Comparison of ENCODE assay signal across 25 mouse cellular contexts in genomic region chr17:10588922-10589400, GRCm38 (mm10).
DNase-seq lines count a peak whose midpoint lies in the region; ATAC-seq and TF ChIP-seq lines count a peak whose summit lies in the region.
"Had no signal": no experiment of that assay in that cellular context is flagged by ENCODE, and none has a peak within 500 bp of the region (broad histone marks: within the 10 kb centered on the region; RNA-seq: fewer than 3 reads in every experiment).

No protein-coding gene starts in this region.

- DNase-seq in frontal cortex, adult 2 months (ENCODE audit: extremely low spot score in 1 of 2, low spot score in 1 of 2): peak; percentile 9 to 24
- no peak for DNase-seq in frontal cortex, postnatal 14 days (ENCODE audit: low spot score in 2 of 2)
- DNase-seq in left cerebral cortex, adult 9 months (ENCODE audit: low spot score in 2 of 2): peak; percentile 7 to 26
- no peak for DNase-seq in left cerebral cortex, adult 2 months (ENCODE audit: extremely low spot score in 1 of 2, low spot score in 2 of 2)
- DNase-seq in brain, adult 2 months (ENCODE audit: low read depth, low spot score): peak; percentile 61
- DNase-seq in telencephalon, adult 2 months (ENCODE audit: low read depth, low spot score): peak; percentile 50
- DNase-seq: adrenal gland, adult 8-10 months; adrenal gland, postnatal 14 days; adrenal gland, postnatal 36 days; cerebellum, adult 11 months; cerebellum, adult 18-20 months; cerebellum, adult 8-10 months; cerebellum, adult 9-11 months; cerebellum, postnatal 14 days; cerebellum, postnatal 36 days; embryo, embryonic 11 days had no signal

- H3K4me1 ChIP-seq in forebrain, embryonic 16.5 days (replicated peaks; ENCODE audit: control insufficient read depth, insufficient read depth, low read length): peaks cover 3% of the 10 kb centered on the region; the same call in 1 of the 2 replicates
- H3K4me1 ChIP-seq: embryonic facial prominence, embryonic 13.5 days; embryonic facial prominence, embryonic 15.5 days; forebrain, embryonic 12.5 days had no signal

- no peak overlapping the region for H3K4me3 ChIP-seq in left cerebral cortex, adult 2 months
- H3K4me3 ChIP-seq in forebrain, embryonic 16.5 days (replicated peaks; ENCODE audit: low read length): no peak overlapping the region
- H3K4me3 ChIP-seq: embryonic facial prominence, embryonic 13.5 days; embryonic facial prominence, embryonic 15.5 days; erythroblast, embryonic 14.5 days; forebrain, embryonic 10.5 days; forebrain, embryonic 12.5 days had no signal

- intact Hi-C loops in left cerebral cortex, adult 2 months (cut with DNase I): no loop called here

- ATAC-seq in forebrain, embryonic 16.5 days: no peak
- ATAC-seq: activated CD4-positive, CD25-positive, alpha-beta regulatory T cell, adult 4 months had no signal

- 78% methylated on average over 7 of the region's 7 CpGs for WGBS in forebrain, embryonic 16.5 days

- no peak overlapping the region for H3K27ac ChIP-seq in left cerebral cortex, adult 2 months
- no peak overlapping the region for H3K27ac ChIP-seq in forebrain, embryonic 16.5 days (ENCODE audit: low read length)
- H3K27ac ChIP-seq: embryonic facial prominence, embryonic 13.5 days; embryonic facial prominence, embryonic 15.5 days; forebrain, embryonic 10.5 days; forebrain, embryonic 12.5 days had no signal

- H3K4me2 ChIP-seq in forebrain, embryonic 16.5 days (ENCODE audit: low read length): no peak overlapping the region
- H3K4me2 ChIP-seq: embryonic facial prominence, embryonic 13.5 days; embryonic facial prominence, embryonic 15.5 days; forebrain, embryonic 12.5 days had no signal

- no peak overlapping the region for H3K9ac ChIP-seq in forebrain, embryonic 16.5 days (replicated peaks; ENCODE audit: low read depth, low read length)
- H3K9ac ChIP-seq: embryonic facial prominence, embryonic 13.5 days; embryonic facial prominence, embryonic 15.5 days; forebrain, embryonic 12.5 days; forebrain, postnatal 0 days had no signal

- TF ChIP-seq CTCF in left cerebral cortex, adult 2 months (IDR thresholded peaks at IDR 0.05): no peak

- no peaks in the 10 kb centered on the region for H3K36me3 ChIP-seq in forebrain, embryonic 16.5 days (ENCODE audit: control insufficient read depth, insufficient read depth)
- H3K36me3 ChIP-seq: embryonic facial prominence, embryonic 13.5 days; embryonic facial prominence, embryonic 15.5 days; forebrain, embryonic 10.5 days; forebrain, embryonic 12.5 days had no signal

- H3K9me3 ChIP-seq in forebrain, embryonic 16.5 days (ENCODE audit: control insufficient read depth, low read length): no peaks in the 10 kb centered on the region
- H3K9me3 ChIP-seq: embryonic facial prominence, embryonic 13.5 days; embryonic facial prominence, embryonic 15.5 days; forebrain, embryonic 10.5 days; forebrain, embryonic 12.5 days had no signal

- H3K27me3 ChIP-seq in forebrain, embryonic 16.5 days (replicated peaks; ENCODE audit: control insufficient read depth, insufficient read depth, low read length): no peaks in the 10 kb centered on the region
- H3K27me3 ChIP-seq: embryonic facial prominence, embryonic 13.5 days; embryonic facial prominence, embryonic 15.5 days; forebrain, embryonic 12.5 days; Patski had no signal

Comparison
In these comparisons a context has a peak if more than half of its experiments do, and no peak if none do; other contexts are left out.
1. DNase-seq: peak in frontal cortex, adult 2 months (2 of 2), left cerebral cortex, adult 9 months (2 of 2), brain, adult 2 months (single experiment) and telencephalon, adult 2 months (single experiment); none in frontal cortex, postnatal 14 days (0 of 2) and left cerebral cortex, adult 2 months (0 of 2).